Mouse (Mus musculus): ENCODE data around the gene Rph3a.
"Not testable (repeated sequence)": the region's sequence is repeated elsewhere in the genome, so short reads cannot be mapped to it uniquely, and the experiment has no call there.

Rph3a gene

DNA sequence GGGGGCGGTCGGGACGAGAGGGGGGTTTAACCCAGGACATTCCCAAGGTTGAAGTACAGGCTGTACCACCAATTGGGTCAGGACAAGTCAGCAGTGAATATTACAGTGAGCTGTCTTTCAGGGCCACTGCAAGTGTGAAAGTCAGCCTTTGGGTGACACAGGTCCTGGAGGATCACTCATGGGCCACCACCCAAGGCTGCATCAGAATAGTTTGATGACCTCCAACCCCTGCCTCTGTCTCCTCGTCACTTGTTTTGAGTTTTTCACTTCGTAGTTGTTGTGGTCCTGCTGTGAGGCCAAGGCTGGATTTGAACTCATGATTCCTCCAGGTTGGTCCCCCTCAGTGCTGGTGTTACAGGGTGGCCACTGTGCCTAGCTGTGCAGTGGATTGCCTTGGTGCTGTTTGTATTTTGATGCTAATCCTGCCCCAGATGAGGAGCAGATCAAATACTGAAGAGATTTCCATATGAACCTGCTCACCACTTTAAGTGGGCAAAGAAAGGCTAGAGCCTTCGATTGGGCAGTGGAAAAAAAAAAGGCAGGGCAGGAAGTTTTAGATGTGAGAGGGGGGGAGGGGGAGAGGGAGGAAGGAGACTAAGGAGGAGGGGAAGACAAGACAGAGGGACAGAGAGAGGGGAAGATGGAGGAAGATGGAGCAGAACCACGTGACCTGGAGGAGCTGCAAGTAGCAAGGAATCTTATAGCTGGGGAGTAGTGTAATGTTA is 101.5 kb downstream of the Rph3a start:
- DNase-seq (ENCODE audit: low spot score): no peak

GRCm38 (mm10) chr5:120906791-120907733 is 102.8 kb downstream of the Rph3a start, which contains the start of gene Oas1a:
Oas1a (minus strand) TSS chr5:120907521.
- not testable (repeated sequence) for DNase-seq (ENCODE audit: low spot score)

GRCm38 (mm10) chr5:120902056-120902455 is 107.8 kb downstream of the Rph3a start:
- no peak for DNase-seq (ENCODE audit: low spot score)

DNA sequence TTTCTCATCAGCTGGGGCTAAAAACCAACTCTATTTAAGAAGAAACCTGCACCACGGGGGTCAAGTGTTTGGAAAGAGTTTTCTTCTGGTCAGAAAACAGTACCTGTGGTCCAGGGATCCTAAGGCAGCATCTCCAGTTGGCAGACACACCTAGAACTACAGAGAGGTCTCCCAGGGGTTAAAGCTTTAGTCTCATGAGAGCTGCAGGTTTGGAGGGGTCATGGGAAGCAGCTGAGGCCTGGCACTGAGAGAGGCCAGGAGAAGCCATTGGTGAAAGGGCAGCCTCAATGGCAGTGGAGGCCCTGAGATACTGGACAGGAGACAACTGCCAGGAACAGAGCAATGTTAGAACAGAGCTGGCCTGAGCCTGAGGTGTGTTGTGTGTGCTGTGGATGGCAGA is 109.2 kb downstream of the Rph3a start:
- DNase-seq (ENCODE audit: low spot score): no peak

- DNase-seq (ENCODE audit: low spot score): no peak
These were observed 111.2 kb downstream of the Rph3a start for GRCm38 (mm10) chr5:120898726-120899125.

DNA sequence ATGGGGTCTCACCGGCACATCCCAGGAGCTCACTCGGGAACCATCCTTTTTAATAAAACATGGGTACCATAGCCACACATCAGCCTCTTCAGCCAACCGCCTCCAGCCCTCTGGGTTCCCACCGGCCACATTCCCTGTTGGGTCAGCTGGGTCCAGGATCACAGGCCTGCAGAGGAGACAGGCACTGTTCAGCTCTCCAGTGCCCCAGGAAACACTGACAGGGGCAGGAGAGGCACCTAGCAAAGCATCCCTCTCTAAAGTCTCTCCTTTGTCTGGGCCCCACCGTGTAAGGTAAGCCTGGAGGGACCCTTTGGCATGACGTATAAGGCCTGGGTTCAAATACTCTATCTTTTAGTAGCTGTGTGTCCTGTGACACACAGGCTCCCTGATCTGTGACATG is 111.6 kb downstream of the Rph3a start:
- no peak for DNase-seq (ENCODE audit: low spot score)

GRCm38 (mm10) chr5:120895231-120895900 is 114.5 kb downstream of the Rph3a start:
- no peak for DNase-seq (ENCODE audit: low spot score)

DNA sequence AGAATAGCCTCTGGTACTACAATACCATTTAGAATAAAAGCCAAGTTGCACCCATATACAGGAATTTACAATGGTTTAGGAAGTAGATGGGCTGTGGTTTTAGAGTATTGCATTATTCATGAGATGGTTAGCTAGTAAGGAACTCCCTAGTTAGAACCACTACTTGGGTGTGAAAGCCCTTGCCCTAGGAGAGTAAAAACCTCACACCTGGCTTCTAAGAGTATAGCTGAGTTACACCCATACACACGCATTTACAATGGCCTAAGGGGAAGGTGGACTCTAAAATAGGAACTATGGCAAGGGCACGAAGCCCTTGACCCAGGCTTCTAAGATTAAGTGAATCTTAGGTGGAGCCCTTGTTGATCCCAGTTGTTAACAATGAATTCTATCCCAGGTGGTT is 115.2 kb downstream of the Rph3a start:
- not testable (repeated sequence) for DNase-seq (ENCODE audit: low spot score)

DNA sequence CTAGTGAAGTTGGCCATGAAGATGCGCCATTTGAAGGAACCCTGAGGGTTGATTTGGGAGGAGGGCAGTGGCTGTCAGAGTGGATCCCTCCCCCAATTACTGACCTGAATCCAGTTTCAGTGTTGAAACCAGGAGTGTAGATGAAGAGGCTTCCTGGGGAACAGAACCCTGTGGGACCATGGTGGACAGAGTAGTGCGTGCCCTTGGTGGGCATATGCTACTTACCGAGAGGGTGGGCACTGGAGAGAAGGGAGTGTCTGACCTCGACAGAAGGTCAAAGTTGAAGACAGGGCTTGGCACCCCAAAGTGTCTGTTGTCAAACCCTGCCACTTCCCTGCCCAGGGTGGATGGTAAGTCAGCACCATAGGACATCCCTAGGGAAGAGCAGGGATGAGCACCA is 116.0 kb downstream of the Rph3a start:
- DNase-seq (ENCODE audit: low spot score): not testable (repeated sequence)

- DNase-seq (ENCODE audit: low spot score): no peak
These were observed 117.6 kb downstream of the Rph3a start for GRCm38 (mm10) chr5:120892243-120892660.

- not testable (repeated sequence) for DNase-seq (ENCODE audit: low spot score)
These were observed 118.2 kb downstream of the Rph3a start for GRCm38 (mm10) chr5:120891566-120892242.

- no peak for DNase-seq (ENCODE audit: low spot score)
These were observed 118.9 kb downstream of the Rph3a start for GRCm38 (mm10) chr5:120890991-120891390.
